Mouse (Mus musculus): ENCODE results near the gene Fam19a1.

- TF ChIP-seq CTCF (conservative IDR thresholded peaks at IDR 0.05; ENCODE audit: insufficient read depth, insufficient read length, low read depth, low read length) (no peak), POLR2A (IDR thresholded peaks at IDR 0.05; ENCODE audit: low read depth, low read length) (no peak)
These were observed 153.5 kb downstream of the Fam19a1 start for GRCm38 (mm10) chr6:96266456-96266855.

Data from kidney, adult 2 months (tissue).